Mouse (Mus musculus): ENCODE measurements around the gene Ccsap.

Ccsap gene

DNA sequence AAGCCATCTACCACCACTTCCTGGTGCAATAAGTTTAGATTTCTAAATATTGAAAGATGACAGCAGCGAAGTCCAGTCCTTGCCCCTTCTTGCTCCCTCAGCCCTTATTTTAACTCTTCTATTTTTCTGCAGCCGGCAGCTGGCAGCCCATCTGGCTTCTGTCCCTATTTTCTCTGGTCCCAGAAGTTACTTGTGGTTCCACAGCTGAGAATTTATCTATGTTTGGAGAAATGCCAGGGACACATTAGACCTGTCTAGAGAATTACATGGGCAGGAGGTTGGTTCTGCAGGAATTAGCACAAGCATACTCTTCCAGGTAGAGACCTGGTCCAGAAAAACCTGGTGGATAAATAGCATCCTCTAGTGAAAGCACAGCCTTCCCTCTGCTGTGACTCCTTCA lies 17.9 kb upstream of the Ccsap start:
- no peak for DNase-seq

DNA sequence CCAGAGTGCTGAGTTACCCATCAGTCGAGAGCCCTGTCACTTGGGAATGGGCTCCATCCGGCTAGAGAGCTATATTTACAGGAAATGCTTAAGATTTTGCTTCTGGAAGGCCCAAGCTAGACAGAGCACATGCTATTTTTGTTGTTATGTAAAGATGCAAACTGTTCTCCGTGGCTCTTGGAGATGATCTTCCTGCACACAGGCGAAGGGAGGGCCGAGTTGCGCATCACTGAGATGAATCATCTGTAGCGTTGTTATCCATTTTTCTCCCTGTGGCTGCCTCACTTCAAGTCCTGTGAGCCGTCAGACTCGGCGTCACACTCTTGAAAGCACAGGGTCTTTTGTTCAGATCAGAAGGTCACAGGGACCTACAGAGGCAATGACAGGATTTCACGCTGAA lies 14.3 kb upstream of the Ccsap start:
- no peak for DNase-seq

DNA sequence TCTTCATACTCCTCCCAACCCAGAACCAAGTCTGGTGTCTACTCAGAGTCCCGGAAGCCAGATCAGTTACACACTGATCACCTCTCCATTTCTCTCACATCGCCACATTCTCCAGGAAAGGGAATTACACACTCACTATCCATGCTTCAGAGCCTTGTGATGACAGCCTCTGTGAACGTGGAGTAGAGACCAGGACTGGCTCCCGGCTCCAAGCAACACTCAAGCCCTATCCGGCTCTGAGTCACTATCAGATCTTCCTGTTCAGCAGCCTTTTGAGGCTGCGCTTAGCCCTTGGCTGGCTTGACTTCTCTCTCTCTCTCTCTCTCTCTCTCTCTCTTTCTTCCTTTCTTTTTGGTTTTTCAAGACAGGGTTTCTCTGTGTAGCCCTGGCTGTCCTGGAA lies 13.4 kb upstream of the Ccsap start:
- no peak for DNase-seq

DNA sequence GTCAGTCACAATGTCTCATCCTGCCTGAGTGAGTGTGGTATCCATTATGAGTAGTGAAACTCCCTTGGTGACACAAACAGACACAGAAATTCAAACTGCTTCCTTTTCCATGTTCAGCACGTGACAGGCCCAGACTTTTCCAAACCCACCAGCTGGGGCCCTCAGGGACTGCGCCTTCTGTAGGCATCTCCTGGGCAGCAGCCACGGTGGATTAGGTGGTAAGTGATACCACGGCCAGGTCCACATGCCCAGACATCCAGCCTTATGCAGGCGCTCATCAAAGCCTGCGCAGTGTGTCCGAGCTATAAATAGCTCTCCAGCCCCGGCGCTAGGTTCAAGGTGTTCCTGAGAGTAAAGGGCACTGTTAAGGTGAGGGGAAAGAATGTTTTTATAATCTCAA lies 12.0 kb upstream of the Ccsap start:
- no peak for DNase-seq

DNA sequence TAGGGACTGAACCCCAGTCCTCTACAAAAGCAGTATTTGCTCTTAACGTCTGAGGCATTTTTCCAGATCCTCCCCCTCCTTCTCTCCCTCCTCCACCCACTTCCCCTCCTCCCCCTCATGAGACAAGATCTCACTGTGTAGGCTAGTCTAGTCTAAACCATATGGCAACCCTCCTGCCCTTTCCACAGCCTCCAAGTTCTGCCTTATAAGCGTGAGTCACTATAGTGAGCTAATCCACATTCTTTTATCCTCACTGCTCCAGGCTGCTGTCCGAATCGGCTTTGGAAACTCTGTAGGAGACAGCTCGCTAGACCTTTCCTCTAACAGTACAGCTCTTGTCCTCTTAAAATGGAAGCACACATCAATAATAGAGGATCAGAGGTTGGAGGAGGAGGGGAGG lies 7.0 kb upstream of the Ccsap start:
- DNase-seq: no peak

DNA sequence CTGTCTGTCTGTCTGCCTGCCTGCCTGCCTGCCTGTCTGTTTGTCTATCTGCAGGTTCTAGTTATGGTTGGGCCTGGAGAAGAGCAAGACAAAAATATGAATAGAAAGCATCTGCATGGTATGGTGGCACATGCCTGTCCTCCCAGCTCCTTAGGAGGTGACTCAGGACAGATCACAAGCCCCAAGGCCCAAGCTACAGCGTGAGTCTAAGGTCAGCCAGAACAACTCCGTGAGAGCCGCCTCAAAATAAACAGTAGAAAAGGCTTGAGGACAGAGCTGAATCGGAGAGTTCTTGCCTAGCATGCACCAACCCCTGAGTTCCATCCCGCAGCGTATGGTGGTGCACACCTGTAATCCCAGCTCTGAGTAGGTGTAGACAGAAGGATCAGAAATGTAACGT lies 5.8 kb upstream of the Ccsap start:
- DNase-seq: no peak

DNA sequence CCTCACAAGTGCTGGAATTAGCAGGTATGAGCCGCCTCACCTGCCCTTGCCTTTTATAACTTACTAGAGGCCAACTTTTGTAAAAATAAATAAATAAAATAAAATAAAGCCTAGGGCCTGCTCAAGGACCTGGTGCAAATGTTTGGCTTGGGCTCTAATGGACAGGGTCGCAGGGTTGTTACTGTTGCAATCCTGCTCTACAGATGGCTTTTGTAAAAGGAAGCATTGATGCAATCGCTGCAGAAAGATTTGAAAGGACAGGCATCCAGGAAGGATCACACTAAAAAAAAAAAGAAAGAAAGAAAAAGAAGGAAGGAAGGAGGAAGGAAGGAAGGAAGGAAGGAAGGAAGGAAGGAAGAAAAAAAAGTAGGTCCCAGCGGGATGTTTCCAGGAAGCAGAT lies 377 bp upstream of the Ccsap start:
- no peak for DNase-seq

DNA sequence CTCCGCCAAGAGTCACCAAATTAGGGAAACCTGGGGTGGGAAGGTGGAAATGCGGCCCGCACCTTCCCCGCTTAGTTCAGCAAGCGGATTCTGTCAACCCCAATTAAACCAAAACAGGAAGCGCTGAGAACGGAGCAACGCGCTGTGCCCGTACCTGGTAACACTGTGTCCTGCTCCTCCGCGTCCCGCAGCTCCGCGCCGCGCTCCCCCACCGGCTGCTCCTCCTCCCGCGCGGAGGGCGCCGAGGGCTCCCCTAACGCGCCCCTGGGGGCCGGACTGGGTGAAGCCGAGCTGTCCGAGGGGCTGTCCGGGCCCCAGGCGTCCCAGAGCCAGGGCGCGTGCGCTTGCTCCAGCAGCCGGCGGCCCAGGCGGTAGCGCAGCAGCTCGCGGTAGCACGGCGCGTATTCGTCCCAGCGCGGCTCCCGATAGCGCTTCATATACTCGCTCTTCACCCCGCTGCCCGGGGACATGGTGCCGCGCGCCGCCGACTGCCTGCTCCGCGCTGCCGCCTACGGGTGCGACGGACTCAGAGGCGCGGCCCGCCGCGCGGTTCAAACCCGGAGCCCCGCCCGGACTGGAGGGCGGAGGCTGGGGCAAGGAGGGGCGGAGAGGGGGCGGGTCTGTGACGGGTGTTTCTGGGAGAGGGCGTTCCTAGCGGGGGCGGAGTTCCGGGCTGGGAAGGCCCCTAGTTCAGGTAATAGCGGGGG lies 915 bp downstream of the Ccsap start:
- DNase-seq: peak; percentile 96

DNA sequence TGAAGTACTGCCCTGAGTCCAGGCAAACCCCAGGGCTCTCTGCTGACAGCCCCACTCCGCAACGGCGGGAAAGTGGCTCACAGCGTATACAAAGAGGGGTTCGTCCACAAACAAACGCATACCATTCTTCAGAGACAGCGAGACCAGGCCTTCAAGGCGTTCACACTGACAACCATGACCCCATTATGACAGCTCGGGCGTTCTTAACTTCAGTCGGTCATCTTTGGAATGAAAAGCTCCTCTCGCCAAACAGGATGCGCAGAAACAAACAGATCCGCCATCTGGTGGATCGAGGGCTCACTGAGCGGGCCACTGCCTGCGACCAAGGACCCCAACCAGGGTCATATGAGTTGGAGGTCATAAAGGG lies 1.5 kb downstream of the Ccsap start:
- no peak for DNase-seq

DNA sequence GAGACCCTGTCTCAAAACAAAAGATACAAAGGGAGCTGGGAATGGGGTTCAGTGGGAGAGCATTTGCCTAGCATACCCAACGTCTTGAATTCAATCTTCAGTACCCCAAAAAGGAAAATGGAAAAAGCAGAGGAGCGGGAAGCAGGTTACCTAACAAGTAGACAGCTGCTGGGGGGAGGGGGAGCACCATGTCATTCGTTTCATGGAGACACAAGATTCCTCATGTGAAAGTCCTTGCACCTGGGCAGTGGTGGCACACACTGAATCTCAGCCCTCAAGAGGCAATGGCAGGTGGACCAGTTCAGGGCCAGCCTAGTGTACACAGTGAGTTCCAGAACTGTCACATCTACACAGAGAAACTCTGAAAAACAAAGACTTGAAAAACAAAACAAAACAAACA lies 2.6 kb downstream of the Ccsap start:
- no peak for DNase-seq

DNA sequence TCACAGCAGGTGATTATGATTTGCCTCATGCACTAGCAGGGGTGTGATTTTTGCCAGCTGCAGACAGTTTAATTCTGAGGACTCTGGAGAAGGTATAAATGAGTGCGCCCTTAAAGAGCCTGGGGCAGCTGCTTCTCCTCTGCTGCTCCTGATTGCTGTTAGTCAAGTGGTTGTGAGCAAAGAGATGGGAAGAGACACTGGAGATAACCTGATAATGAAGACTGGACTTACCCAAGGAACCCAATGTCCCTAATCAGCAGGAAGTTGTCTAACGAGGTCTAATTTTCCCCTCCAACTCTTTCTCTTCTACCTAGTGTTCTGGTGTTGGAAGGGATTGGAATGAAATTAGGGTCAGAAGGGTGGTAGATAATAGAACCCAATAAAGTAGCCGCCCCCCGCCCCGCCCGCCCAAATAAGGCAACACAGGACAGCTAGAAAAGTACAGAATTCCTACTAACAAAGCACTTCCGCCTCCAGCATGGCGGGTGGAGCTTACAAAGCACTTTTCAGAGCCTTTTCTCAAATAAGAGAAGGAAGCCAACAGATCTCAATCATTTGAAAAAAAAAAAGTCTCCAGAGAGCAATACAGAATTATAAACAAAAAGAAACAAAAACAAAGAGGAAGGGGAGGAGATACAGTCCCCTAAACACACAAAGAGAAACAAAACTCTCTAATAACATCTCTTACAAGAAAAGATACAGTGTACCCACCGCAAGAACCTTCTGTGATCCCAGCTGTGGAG lies 5.1 kb downstream of the Ccsap start:
- no peak for DNase-seq

DNA sequence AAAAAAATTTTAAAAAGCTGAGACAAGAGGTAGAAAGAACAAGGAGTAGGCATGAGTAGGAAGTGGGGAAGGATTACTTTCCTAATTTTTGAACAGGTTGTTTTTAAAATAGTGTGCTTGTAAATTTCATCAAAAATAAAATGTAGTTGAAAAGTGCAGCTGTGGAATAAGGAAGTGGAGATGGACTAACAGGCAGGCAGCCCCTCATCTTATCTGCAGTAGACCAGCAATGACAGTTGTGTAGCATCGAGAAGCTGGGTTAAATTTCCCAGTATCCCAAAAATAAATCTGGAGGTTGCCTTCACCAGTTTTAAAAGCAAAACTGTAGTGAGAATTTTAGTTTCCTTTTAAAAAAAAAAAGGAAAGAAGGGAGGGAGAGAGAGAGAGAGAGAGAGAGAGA lies 5.8 kb downstream of the Ccsap start:
- no peak for DNase-seq

DNA sequence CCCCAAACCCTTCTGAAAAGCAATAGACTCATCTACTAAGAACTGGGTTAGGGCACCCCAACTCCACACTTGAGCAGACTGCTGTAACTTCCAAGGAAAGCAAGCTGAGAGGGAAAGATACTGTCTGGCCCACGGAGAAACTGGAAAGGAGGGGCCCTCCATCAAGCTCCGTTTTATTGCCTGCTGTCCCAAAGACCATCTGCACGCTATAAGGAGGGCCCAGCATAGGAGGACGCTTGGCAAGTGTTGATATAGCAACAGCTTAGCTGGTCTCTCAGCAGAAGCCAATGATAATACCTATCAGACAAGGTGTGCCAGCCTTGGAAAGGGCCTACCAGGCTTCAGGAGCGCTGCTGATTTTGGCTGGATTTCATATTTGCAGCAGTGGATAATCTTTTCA lies 8.4 kb downstream of the Ccsap start:
- no peak for DNase-seq

DNA sequence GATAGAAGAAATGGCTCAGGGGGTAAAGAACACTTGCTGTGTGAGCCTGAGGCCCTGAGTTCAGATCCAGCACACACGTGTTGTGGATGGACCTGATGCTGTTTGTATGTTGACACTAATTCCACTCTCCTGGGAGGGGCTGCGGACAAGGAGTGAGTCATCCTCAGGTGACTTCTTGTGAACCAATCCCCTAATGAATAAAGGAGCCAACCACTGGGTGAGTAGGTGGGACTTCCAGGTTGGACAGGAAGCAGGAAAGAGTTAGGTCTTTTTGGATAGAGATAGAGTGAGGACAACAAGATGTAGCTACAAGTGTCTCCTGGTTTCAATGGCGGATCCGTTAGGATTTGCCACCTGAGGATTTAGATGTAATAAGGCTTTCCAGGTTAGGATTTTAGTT lies 10.7 kb downstream of the Ccsap start:
- DNase-seq: no peak

DNA sequence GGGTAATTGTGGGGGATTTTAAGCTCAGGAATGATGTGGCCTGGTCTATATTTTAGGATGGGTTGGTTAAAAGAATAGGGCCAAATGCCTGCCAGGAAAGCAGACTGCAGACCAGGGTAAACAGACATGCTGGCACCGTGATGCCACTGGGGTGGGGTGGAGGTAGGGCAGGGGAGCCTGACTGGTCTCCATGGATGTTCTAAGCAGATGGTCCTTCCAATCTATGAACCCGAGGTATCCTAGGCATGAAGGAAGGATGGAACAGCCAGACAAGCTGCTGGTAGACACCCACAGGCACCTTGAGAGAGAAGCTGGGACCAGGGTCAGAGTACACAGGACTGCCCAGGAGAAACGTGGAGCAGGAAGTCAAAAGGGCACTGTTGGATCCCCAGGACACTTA lies 12.5 kb downstream of the Ccsap start:
- no peak for DNase-seq

DNA sequence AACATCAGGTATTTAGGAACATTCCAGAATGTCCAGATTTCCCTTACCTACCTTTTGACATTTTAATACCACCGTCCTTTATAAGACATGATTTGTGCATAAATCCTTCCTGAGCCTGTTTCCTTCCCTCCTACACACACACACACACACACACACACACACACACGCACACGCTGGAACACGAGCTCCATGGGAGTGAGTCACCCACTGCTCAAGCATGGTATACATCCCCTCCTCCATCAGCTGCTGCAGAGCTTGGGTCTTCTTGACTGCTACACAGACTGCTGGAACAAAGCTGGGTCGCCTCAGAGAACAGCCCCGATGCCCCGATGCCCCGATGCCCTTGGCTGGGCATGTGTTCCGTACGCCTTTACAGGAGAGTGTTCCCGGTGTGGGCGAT lies 13.5 kb downstream of the Ccsap start:
- no peak for DNase-seq

DNA sequence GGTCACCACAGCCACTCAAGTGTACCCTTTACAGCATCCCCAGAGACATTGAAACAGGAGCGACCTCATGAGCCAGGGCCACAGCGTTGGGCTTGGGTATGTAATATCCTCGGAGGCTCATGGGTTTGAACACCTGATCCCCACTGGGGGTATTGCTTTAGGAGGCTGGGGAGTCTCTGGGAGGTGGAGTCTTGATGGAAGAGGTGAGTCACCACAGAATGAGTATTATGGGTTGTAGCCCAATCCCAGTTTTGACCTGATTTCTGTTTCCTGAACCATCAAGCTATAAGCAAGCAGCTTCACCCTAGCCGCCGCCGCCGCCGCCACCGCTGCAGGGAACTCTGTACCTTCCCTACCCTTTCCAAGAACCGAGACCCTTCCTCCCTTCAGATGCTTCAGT lies 14.0 kb downstream of the Ccsap start:
- no peak for DNase-seq

DNA sequence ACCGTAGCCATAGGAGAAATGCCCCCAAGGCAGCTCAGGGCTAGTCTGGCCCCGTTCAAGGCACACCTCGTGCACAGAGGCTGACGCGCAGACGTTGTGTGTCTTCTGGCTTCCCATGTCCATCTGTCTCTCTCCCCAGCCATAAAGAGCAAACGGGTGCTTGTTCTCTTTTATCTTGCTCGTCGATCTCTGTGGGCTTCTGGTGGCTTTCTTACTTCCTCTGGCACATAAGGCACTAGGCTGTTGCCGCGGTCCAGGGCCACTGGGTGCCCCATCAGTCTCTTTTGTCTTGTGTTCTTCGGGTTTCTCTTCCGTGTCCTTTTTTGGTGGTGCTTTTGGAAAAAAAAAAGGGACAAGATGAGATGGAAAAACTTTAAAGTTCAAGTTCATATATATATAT lies 14.9 kb downstream of the Ccsap start:
- no peak for DNase-seq

DNA sequence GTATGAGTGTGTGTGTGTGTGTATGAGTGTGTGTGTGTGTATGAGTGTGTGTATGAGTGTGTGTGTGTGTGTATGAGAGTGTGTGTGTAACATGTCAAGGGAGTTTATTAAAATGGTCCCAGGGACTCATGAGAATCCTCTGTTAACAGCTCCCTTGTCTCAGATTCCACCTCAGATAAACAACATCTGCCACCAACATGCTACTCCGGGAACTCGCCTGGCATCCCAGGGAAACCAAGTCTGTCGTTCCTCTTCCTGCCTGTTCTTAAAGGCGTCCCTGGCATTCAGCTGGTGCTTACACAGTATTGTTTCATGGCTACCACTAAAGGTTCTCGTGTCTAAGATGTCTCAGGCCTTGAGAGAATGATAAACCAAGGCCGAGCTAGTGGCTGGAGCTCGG lies 15.7 kb downstream of the Ccsap start:
- DNase-seq: no peak

DNA sequence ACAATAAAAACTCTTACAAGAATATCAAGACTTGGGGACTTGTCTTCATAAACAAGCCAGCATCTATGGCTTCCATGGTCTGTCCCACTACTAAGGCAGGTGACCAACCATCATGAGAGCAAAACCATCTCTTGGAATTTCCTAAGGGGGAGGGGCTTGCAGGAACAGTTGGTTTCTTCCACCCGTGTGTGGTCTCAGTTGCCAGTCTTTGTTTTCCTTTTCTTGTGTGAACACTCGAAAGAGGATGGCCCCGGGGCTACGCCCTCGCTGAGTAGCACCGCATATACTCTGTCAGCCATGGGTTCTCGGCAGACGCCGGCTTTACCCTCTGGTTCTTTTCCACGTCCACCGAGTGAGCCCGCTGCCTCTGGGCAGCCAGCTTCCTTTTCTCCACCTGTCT lies 17.9 kb downstream of the Ccsap start:
- no peak for DNase-seq

DNA sequence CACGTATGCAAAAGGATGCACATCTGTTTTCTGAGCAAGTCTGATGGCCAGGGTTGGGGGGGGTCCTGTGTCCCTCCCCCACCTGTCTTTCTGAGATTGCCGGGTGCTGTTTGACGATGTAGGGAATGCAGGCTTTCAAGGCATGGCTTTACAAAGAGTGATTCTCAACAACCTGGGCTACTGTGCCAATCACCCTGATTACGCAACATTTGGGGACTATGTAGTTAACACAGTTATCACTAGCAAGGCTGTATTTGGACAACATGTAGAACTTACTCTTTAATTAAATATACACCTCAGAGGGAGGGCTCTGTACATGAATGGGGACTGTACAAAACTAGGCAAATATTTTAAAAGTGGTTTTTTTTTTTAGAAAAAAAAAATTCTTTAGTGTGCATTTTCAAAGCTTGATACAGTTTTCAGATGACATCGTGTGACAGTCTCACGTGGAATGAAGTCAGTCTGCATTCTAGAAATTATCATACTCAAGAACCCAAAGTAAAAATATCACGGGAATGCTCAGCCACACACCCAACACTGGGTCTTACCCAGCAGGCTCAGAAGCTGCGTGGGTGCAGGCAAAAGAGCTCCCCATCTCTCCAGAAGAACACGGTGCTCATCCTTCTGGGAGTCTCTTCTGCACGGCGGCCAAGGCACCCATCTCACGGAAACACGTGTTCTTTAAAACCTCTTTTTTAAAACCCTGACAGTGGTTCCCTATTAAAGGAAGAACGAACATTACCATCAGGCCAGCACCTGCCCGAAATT lies 19.2 kb downstream of the Ccsap start:
- DNase-seq: no peak

DNA sequence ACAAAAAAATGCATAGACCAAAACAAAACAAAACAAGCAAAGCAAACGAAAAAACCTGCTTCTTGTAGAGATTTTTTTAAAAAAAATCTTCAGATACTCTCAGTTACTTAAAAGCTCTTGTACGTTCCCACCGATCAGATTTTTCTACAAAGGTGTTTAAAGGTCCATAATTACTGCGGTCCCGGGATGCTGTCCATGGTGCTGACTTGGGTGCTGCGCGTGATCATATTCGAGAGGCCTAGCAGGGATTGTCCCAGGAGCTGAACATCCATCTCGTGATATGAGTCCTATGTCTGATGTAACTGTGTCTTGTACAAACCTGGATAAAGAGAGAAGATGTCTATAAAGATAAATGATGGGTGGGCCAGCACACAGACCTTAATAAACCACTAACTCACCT lies 21.5 kb downstream of the Ccsap start:
- no peak for DNase-seq

DNA sequence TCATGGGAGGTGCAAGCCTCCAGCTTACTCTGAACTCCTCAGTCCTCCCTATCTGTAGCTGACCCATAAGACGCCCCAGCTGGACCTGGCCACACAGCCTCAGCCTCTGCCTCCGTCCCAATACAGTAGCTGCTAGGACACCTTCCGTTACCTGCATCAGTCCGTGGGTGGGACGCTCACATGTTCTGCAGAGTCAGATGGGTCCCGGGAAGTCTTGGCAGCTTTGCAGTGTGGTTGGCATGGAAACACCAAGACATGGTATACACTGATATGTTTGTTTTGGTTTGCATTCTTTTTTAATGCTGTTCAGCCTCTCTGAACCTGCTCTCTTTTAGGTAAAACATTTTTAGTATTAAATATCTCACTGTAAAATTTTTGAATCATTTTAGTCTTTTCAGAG lies 23.7 kb downstream of the Ccsap start:
- DNase-seq: no peak

DNA sequence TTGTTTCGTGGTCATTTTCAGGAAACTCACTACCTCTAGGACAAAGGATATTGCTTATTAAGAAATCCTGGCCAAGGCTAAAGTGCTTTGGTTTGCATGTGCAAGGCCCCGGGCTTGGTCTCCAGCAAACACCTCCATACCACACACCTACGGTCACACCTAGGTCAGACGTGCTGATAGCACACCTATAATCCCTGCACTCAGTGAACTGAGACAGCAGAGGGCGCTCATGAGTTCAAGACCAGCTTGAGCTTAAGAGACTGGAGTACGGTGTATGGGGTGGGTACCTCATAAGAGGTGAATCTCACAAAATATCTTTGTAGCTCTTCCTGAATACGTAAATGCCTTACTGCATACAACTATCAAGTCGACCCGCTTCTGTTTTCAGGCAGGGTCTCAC lies 24.6 kb downstream of the Ccsap start:
- peak; percentile 74 for DNase-seq

Data from thymus, postnatal 14 days (tissue).